Mouse (Mus musculus): Measurements from ENCODE around the gene Gzmk.

Gzmk gene

DNA sequence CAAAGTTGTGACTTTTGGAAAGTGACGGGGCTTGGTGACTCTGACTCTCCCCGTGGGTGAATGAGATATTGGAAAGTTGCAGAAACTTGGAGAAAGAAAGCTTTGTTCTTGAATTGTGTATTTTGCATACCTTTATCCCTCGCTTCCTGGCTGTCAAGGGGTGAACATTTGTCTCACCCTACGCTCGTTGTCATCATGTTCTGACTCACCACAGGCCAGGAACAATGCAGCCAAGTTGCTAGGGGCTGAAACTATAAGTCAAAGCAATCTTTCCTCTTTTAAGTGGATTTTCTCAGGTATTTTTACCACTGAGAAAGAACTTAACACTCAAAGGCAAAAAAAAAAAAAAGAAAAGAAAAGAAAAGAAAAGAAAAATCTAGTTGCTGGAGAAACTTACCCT is 22.6 kb downstream of the Gzmk start:
- no peak for DNase-seq (ENCODE audit: low read depth in 2 of 2, low spot score in 2 of 2)

DNA sequence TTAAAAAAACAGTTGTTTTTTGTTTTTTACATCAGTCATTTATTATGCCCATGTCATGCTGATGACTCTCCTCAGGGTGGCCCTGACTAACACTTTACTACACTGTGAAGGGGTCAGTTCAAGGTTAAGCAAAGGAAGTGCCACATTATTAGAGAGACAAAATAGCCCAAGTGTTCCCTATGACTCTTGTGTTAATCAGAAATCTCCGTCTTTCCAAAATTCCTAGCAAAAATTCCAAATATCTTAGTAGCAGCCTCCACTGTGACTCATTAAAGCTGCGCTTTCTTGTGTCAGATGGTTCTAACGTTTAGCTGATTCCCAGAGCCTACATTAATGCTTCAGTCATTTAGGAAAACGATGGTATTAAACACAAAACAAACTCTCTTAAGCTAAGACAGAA is 23.5 kb downstream of the Gzmk start:
- DNase-seq (ENCODE audit: low read depth in 2 of 2, low spot score in 2 of 2): no peak

DNA sequence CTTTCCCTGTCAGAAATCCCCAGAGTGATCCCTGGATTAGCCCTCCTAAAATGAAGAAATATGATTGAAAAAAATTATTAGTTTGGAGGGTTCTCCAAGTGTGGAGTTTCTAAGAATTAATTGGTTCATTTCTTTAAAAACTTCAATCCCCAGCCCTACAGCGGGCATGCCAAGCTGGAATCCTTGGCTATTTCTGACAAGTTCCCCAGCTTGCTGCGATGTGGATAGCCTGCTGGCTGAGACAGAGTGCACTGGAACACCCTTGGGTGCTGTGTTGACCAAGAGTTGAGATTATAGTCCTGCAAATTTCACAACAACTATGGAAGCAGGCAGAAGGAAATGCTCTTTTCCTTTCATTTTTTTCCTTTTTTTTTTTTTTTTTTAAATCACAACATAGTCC is 24.1 kb downstream of the Gzmk start:
- no peak for DNase-seq (ENCODE audit: low read depth in 2 of 2, low spot score in 2 of 2)

DNA sequence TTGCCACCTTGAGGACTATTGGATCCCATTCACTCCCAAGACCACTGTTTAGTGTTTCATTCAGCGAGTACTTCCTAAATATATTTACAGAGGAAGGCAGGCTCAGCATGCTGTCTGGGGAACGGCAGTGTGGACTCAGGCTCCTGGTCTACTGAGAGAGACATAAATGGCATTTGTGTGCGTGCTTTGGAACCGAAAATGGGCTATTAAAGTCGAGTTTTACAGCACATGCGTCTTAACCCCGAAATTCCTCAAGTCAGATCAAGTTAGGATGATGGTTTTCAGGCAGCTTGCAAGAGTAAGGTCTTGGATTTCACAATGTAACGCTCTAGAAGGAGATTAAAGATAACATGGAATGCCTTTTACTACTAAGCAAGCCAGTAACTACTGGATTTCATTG is 25.0 kb downstream of the Gzmk start:
- no peak for DNase-seq (ENCODE audit: low read depth in 2 of 2, low spot score in 2 of 2)

DNA sequence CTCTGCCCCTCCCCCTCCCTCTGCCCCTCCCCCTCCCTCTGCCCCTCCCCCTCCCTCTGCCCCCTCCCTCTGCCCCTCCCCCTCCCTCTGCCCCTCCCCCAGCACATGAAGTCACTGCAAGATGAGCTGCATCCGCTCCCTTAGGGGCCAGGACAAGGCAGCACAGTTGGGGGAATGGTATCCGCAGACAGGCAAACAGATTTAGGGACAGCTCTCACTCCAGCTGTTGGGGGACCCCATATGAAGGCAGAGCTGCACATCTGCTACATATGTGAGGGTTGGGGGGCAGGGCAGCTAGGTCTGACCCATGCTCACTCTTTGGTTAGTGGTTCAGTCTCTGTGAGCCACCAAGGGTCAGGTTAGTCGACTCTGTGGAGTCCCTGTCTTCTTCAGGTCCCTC is 26.4 kb downstream of the Gzmk start:
- no peak for DNase-seq (ENCODE audit: low read depth in 2 of 2, low spot score in 2 of 2)

DNA sequence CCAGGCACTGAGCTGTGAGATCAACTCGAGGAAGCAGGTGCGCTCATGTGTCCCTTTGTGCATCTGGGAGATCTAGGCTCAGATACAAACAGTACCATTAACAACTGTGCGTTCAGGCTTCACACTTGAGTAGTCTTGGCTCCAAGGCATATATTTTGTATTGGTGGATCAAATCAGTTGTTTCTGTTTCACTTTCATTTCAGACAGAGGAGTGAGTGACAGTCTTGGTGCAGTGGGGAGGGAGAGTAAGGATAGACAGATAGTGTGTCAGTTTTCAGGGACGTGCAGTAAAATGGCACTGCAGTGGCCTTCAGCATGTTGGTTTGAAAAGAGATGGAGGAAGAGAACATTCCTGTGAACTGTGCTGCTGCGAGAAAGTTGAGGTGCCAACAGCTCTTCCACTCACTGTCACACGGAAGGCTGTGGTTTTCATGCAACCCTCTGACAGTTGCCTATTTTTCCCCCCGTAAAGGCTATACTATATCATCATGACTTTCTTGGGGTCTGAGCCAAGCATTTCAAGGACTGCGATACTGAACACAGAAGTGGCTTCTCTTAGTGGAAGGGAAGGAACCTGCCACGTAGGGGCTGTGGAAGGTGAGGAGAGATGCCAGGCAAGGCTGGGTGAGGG is 27.7 kb downstream of the Gzmk start:
- DNase-seq (ENCODE audit: low read depth in 2 of 2, low spot score in 2 of 2): peak in 1 of 2 experiments; percentile 8

DNA sequence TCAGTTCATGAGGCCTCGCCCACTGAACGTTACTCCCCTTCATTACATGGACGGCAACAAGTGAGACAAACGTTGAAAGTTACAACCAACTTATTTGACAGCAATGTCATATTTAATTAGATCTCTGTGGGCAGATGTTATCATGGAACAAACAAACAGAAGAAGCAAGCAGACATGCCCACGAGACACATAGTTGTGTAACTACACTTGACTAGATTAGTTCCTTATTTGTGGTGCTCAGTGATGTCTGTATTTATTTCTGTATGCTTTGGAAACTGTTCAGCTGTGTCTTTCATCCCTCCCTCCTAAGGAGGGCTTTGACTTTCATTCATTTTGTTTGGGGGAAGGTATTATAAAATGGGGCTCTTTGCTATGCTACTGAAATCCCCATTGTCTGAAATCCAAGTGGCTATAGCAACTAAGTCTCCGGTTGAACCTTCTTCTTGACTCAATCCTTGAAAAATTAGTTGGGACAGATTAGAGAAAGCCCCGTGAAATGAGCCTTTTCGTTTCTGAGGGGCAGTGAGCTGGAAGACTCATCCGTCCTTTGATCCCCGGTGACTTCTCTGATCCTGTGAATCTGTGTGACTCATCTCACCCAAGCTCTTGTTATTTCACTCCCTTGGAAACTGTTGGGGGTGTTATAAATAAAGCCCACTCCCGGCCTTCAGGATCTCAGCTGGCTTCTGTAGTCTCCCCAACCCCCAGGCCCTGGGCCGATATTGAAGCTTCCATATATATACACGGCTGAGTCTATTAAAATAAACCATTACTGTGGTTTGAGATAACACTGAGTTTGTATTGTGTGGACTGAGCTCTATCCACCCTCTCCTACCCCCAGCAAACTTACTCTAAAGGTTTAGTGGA is 28.7 kb downstream of the Gzmk start:
- DNase-seq (ENCODE audit: low read depth in 2 of 2, low spot score in 2 of 2): no peak

DNA sequence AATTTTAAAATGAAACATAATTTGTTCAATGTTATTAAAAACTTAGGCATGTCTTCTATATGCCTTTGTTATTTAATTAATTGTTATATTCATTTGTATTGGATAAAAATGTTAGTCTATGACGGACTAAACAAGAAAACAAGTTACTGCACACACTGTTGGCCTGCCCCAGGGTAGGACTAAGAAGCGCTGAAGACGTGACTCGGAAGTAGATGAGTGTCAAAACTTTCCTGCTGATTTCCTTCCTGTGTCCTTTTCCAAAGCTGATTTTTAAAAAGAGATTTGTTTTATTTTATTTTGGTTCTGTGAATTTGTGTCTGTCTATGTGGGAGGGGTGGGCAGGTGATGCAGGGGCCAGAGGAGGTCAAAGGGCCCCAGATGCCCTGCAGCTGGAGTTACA is 42.0 kb downstream of the Gzmk start:
- DNase-seq (ENCODE audit: low read depth in 2 of 2, low spot score in 2 of 2): no peak

DNA sequence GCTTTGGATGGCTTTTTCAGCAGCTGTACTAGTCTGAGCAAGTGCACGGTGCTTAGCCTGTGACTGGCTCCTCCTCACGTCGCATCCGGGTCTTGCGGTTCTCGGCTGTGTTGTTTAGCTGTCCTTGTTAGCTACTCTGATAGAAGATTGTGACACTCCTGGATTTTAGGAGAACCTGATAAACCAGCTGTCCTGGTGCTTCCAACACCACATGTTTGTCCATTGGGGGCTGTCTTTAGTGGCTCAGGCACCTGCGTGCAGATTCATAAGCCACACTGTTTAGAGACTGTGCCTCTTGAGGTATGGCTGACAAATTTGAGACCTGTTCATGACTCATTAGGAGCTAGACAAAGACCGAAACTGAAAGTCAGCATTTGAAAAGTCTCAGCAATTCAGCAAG is 42.4 kb downstream of the Gzmk start:
- DNase-seq (ENCODE audit: low read depth in 2 of 2, low spot score in 2 of 2): no peak

DNA sequence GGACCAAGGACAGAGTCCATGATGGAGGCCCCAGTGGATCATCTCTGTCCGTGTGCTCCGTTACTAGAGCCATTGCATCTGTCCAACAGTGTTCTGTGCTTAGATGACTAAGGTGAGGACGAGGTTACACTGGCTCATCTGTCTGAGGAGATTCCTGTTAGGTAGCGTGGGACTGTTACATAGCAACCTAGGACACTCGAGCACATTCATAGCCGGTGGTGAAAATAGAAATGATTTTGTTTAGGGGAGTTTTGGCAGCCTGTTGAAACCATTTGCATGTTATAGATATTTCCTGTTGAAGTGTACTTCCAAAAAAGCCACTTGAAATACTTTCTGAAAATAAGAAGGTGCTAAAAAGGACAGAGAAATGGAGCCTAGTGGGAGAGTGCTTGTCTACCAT is 51.5 kb downstream of the Gzmk start:
- DNase-seq (ENCODE audit: low read depth in 2 of 2, low spot score in 2 of 2): no peak

DNA sequence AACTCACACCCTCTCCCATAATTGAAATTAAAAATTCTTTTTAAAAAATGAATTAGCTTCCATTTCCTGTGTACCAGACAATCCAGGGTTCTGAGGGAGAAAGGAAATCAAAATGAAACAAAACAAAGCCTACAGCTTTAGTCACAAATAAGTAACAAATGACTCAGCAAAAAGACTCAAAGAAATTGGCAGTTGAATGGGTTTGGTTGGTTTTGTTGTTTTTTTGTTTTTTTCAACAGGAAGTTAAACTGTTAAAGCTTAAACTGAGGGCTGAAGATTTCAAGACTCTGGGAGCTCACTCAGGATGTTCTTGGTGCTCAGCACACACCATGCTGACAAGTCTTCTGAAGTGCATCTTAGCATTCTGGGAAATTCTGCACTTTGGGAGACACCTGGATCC is 55.5 kb downstream of the Gzmk start:
- no peak for DNase-seq (ENCODE audit: low read depth in 2 of 2, low spot score in 2 of 2)

DNA sequence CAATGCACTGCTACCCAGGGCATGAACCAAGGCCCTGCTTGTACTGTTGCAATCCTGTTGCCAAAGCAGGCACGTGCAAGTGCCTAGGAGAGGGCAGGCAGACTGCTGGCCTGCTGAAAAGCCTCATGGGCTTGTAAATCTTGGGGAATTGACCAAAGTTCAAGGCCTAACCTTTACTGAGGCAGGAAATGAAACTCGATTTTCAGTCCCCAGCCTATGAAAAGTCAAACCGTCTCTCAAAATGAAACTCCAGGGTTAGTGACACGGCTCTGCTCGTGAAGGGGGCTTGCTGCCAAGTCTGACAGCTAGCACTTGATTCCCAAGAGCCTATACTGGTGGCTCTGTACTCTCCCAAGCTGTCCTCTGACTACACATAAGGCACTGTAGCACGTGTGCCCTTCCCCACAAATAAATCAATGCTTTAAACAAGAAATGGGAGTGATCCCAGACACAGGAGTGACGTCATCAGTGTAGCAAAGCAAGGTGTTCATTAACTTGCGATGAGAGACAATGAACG is 57.6 kb downstream of the Gzmk start:
- no peak for DNase-seq (ENCODE audit: low read depth in 2 of 2, low spot score in 2 of 2)

DNA sequence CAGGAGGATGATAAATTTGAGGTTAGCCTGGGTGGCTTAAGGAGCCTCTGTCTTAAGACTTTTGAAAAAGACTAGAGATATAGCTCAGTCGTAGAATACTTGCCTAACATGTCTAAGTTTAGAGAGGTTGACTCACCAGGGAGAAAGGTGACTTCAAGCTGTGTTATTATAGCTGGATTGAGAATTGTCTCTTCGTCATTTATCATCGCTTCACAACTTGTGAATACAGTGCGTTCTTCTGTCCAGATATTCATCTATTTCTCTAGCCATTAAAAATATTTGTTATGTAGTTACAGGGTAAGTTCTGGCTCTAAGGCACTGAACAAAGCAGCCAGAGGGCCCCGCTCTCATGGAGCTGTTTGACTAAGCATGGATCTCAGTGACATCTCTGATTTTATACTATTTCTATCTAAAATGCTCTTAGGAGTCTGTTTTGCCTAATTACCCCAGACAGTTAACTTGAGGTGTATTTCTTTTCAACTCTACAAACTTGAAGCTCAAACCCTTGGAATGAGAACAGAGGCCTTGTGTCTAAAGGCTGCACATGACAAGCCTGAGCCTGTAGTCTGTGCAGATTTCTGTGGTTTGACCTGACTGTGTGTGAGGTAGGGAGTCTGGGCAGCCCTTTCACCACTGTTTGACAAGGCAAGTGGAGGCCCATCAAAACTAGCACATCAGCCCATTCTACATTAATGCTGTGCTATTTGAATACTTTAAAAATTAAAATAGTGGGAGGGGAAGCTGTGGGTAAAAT is 61.3 kb downstream of the Gzmk start:
- no peak for DNase-seq (ENCODE audit: low read depth in 2 of 2, low spot score in 2 of 2)

DNA sequence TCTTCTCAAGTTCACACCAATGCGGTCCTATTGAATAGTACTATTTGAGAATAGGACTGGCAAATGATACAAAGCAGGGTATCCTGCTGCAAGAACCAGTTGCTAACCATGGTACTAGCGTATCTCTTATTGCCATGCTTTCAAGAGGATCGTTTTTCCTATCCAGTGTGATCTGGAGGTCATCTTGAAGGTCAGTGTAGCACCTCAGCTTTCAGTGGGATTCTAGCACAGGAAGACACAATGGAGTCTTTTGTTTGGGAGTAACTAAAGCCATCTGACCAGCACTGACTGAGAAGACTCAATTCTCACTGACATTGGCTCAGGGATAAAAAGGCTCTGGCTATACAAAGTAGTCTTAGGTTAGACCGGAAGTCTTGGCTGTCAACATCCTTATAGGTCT is 74.2 kb downstream of the Gzmk start:
- no peak for DNase-seq (ENCODE audit: low read depth in 2 of 2, low spot score in 2 of 2)

DNA sequence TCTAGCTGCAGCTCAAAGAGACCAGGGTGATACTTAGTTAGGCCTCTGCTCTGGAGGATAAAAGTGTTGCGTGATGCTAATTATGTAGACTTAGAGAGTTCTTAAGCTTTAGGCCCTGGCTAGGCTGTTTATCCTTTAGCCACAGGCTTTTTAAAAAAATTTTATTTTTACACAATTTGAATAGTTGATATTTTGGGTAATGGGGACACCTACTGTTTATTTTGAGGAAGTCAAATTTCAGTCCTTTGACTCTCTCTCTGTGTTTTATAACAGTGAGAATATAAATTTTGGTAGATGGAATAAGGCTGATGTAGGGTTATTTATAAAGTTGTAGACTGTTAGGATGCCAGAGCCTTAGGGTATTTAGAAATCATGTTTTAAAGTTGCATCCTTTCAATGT is 86.1 kb downstream of the Gzmk start:
- no peak for DNase-seq (ENCODE audit: low read depth in 2 of 2, low spot score in 2 of 2)

DNA sequence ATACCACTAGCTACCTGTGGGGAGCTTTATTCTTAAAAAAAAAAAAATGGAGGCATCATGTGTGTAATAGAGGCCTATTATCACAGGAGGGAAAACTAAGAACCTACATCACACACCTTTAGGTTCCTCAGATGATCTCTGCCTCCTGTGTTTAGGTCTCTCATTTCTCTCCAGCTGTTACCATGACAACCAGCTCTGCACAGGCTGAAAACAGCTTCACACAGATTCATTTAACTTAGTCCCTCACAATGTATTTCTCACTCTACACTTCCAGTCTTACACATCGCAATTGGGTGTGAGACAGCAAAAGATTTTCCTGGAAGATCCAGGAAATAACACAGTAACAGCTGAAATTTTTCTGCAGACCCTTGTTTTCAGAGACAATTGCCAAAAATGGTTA is 95.7 kb downstream of the Gzmk start:
- no peak for DNase-seq (ENCODE audit: low read depth in 2 of 2, low spot score in 2 of 2)

Measured in CD8-positive naive resting alpha-beta T cell, adult 2 months (primary cell).